Mouse (Mus musculus) lung, postnatal 10 days (tissue): ENCODE results near the gene Olfr279.

Source experiments
- DNase-seq: peaks from one replicate; pipeline ENCODE4 v3.0.0; 2021

Gene Olfr279

GRCm38 (mm10) chr15:98492102-98492501, at the start of gene Olfr279:
Gene Olfr279, plus strand, starts transcription at chr15:98492402.
- DNase-seq, result no peak

- DNase-seq, result no peak
Observed at GRCm38 (mm10) chr15:98444561-98444960, 47.6 kb upstream of the Olfr279 start.

GRCm38 (mm10) chr15:98448521-98448920, 43.7 kb upstream of the Olfr279 start:
- DNase-seq, result peak; percentile 58

GRCm38 (mm10) chr15:98452288-98452687, 39.9 kb upstream of the Olfr279 start, which contains the start of gene Olfr281:
Gene Olfr281, plus strand, starts transcription at chr15:98452588.
- no peak for DNase-seq

- no peak for DNase-seq
Observed at GRCm38 (mm10) chr15:98469596-98469995, 22.6 kb upstream of the Olfr279 start, which contains the start of gene OR5BS1P. Gene OR5BS1P, plus strand, starts transcription at chr15:98469896.

- no peak for DNase-seq
Observed at GRCm38 (mm10) chr15:98471539-98471938, 20.7 kb upstream of the Olfr279 start.

- no peak for DNase-seq
Observed at GRCm38 (mm10) chr15:98474958-98475357, 17.2 kb upstream of the Olfr279 start.

- peak; percentile 73 for DNase-seq
Observed at GRCm38 (mm10) chr15:98475382-98475781, 16.8 kb upstream of the Olfr279 start.

- no peak for DNase-seq
Observed at GRCm38 (mm10) chr15:98476281-98476680, 15.9 kb upstream of the Olfr279 start.

- DNase-seq, result no peak
Observed at GRCm38 (mm10) chr15:98479568-98480102, 12.6 kb upstream of the Olfr279 start.

- DNase-seq, result peak; percentile 67
Observed at GRCm38 (mm10) chr15:98482701-98483100, 9.5 kb upstream of the Olfr279 start, which contains the start of gene Lalba. Gene Lalba, minus strand, starts transcription at chr15:98482721.

GRCm38 (mm10) chr15:98483907-98484886, 8.0 kb upstream of the Olfr279 start:
- peak; percentile 71 for DNase-seq

GRCm38 (mm10) chr15:98486433-98487021, 5.7 kb upstream of the Olfr279 start:
- no peak for DNase-seq

- peak; percentile 57 for DNase-seq
Observed at GRCm38 (mm10) chr15:98491332-98491731, 870 bp upstream of the Olfr279 start.

GRCm38 (mm10) chr15:98497631-98498030, 5.4 kb downstream of the Olfr279 start:
- no peak for DNase-seq

GRCm38 (mm10) chr15:98503317-98503716, 11.1 kb downstream of the Olfr279 start:
- no peak for DNase-seq

- DNase-seq, result peak; percentile 84
Observed at GRCm38 (mm10) chr15:98504514-98504913, 12.3 kb downstream of the Olfr279 start.

- DNase-seq, result no peak
Observed at GRCm38 (mm10) chr15:98506253-98506957, 14.2 kb downstream of the Olfr279 start.

GRCm38 (mm10) chr15:98507321-98507720, 15.1 kb downstream of the Olfr279 start:
- no peak for DNase-seq

GRCm38 (mm10) chr15:98509387-98509786, 17.2 kb downstream of the Olfr279 start:
- no peak for DNase-seq

- DNase-seq, result peak; percentile 86
Observed at GRCm38 (mm10) chr15:98510438-98511385, 18.5 kb downstream of the Olfr279 start.
